Mouse (Mus musculus) gastrocnemius, postnatal 4 days (tissue): ENCODE measurements around the gene Oog3. TPM values are rescaled to one million over a fixed set of nuclear protein-coding genes. Genes with fewer than 3 reads are reported as not detected.

ENCODE experiments used
- DNase-seq, 2 experiments: peaks; one replicate each; pipeline ENCODE4 v3.0.0; 2021 to 2022; ENCODE audit warnings: low spot score in 2 of 2, mixed read lengths in 2 of 2
- long read RNA-seq, 2 experiments: library from polyadenylated mRNA; stranded (forward); transcript quantifications; one replicate each; pipeline ENCODE4 v2.0.0; 2021
- total RNA-seq, 2 experiments: library from RNA; stranded (reverse); gene quantifications; 2 replicates each; pipeline ENCODE4 v1.2.3; 2021

Oog3 gene
- total RNA-seq = not detected
- long read RNA-seq, experiment 1 = 0 reads
- long read RNA-seq, experiment 2 = 0 reads

DNA sequence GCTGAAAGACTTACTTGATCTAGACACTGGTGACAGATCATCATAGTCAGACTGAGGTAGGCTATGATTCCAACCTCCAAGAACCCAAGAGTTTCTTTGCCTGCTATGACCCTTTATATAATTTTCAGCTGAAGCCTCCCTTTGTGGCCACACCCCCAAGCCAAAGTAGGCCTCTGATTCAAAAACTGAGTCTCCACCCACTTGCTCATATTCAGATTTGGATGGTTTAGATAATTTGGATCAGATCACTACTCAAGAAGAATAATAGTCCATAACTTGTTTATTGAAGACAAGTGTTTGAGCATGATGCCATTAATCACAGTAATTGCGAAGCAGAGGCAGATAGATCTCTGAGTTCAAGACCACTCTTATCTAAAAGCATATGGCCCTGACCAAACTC lies at the start of gene Oog3:
TSS of gene Oog3 (minus strand) at position 101 of the 400 bp plus-strand sequence.
- DNase-seq = no peak

DNA sequence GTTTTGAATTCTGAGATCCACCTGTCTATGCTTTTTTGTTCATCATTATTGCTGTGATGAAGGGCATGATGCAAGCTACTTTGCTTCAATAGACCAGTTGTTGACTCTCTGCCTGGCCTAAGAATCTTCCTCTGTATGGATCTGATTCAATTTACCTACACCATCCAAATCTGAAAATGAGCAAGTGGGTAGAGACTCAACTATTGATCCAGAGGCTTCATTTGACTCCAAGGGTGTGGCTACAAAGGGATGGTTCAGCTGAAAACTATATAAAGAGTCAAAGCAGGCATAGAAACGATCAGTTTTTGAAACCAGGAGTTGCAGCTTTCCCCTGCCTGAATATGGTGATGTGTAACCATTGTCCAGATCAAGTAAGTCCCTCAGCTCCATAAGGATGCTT lies 28.0 kb upstream of the Oog3 start, which contains the start of gene Oog2:
TSS of gene Oog2 (plus strand) at position 301 of the 400 bp plus-strand sequence.
- no peak for DNase-seq

Other genes with a start within 250 kb of the Oog3 start
- not detected for gene Pramef25, start 211.6 kb downstream of the Oog3 start, total RNA-seq
- not detected for gene Gm13101, start 195.7 kb downstream of the Oog3 start, total RNA-seq
- not detected for gene Pramef17, start 168.3 kb downstream of the Oog3 start, total RNA-seq
- gene Pramel4, start 103.5 kb downstream of the Oog3 start, total RNA-seq = not detected
- not detected for gene Gm13102, start 56.2 kb downstream of the Oog3 start, total RNA-seq
- gene Oog2, start 28.1 kb upstream of the Oog3 start, total RNA-seq = not detected
- not detected for gene C87977, start 50.7 kb upstream of the Oog3 start, total RNA-seq
- gene Pramel5, start 117.8 kb upstream of the Oog3 start, total RNA-seq = not detected
- gene Gm13128, start 167.6 kb upstream of the Oog3 start, total RNA-seq = not detected
- not detected for gene Gm13119, start 195.3 kb upstream of the Oog3 start, total RNA-seq
- not detected for gene Pramef20, start 215.3 kb upstream of the Oog3 start, total RNA-seq
- gene Pramef12, start 245.8 kb upstream of the Oog3 start, total RNA-seq = not detected